Mouse (Mus musculus) CH12.LX (cell line): ENCODE results near the gene Cdk14. TPM values are rescaled to one million over a fixed set of nuclear protein-coding genes. Genes with fewer than 3 reads are reported as not detected.

Experiments used
- DNase-seq: peaks from one replicate; pipeline ENCODE4 v3.0.0-alpha.2; 2013; ENCODE audit errors: extremely low read depth
- H3K27ac ChIP-seq: 2 replicates; pipeline ENCODE4 v1.5.1; 2012; ENCODE audit warnings: low read depth, mild to moderate bottlenecking, control low read depth, moderate library complexity; ENCODE audit not compliant: insufficient read depth
- H3K27me3 ChIP-seq: replicated peaks from 2 replicates; pipeline ENCODE3; 2012; ENCODE audit warnings: inconsistent platforms
- H3K36me3 ChIP-seq, 2 experiments: replicated peaks in 1 of 2; 2 replicates each; pipeline versions ENCODE3 to v1.6.1; 2012; ENCODE audit warnings: inconsistent platforms in 1 of 2, low read length in 1 of 2, mild to moderate bottlenecking in 1 of 2, mixed read lengths in 1 of 2, moderate library complexity in 1 of 2; ENCODE audit not compliant: control insufficient read depth in 1 of 2, insufficient read depth in 1 of 2
- H3K4me1 ChIP-seq, 2 experiments: 2 replicates each; pipeline ENCODE4 v1.6.1; 2012; ENCODE audit warnings: inconsistent platforms in 1 of 2, moderate library complexity in 1 of 2; ENCODE audit not compliant: insufficient read depth in 2 of 2, control insufficient read depth in 1 of 2
- H3K4me2 ChIP-seq: 2 replicates; pipeline ENCODE4 v1.6.1; 2012; ENCODE audit warnings: low read depth, mild to moderate bottlenecking, control low read depth; ENCODE audit not compliant: poor library complexity, insufficient read depth, severe bottlenecking
- H3K4me3 ChIP-seq, 3 experiments: fragments of 150-350 bp in 1 of 3; sonication (generic) in 1 of 3; replicated peaks in 1 of 3; 2 replicates each; pipeline versions ENCODE3 to v1.5.1; 2011 to 2012; ENCODE audit warnings: low read depth in 2 of 3, low read length in 2 of 3, mild to moderate bottlenecking in 2 of 3, moderate library complexity in 2 of 3, control low read depth in 1 of 3, improper control_type of control experiment in 1 of 3, inconsistent platforms in 1 of 3, mixed read lengths in 1 of 3; ENCODE audit not compliant: poor library complexity in 1 of 3
- H3K79me2 ChIP-seq: replicated peaks from 2 replicates; pipeline ENCODE4 v1.6.1; 2012; ENCODE audit warnings: mild to moderate bottlenecking, moderate library complexity; ENCODE audit not compliant: control insufficient read depth, poor library complexity, insufficient read depth, severe bottlenecking; ENCODE audit errors: extremely low read depth
- H3K9ac ChIP-seq: 2 replicates; pipeline ENCODE4 v1.6.1; 2012; ENCODE audit warnings: low read depth, mild to moderate bottlenecking, control low read depth, moderate library complexity; ENCODE audit not compliant: insufficient read depth
- H3K9me3 ChIP-seq: replicated peaks from 2 replicates; pipeline ENCODE3; 2012; ENCODE audit warnings: low read length, inconsistent platforms, mixed read lengths
- BHLHE40 ChIP-seq: IDR thresholded peaks from 2 replicates; pipeline ENCODE4 v1.6.1; 2011; ENCODE audit warnings: mild to moderate bottlenecking, low read depth, low read length, improper control_type of control experiment
- ETS1 ChIP-seq: conservative IDR thresholded peaks from 2 replicates; pipeline ENCODE4 v1.6.1; 2012; ENCODE audit warnings: low read depth, mild to moderate bottlenecking, inconsistent platforms, low read length, improper control_type of control experiment, moderate library complexity
- HCFC1 ChIP-seq: IDR thresholded peaks from 2 replicates; pipeline ENCODE4 v1.6.1; 2012; ENCODE audit warnings: low read depth, mild to moderate bottlenecking, inconsistent platforms, low read length, improper control_type of control experiment
- MAFK ChIP-seq: IDR thresholded peaks from 2 replicates; pipeline ENCODE4 v1.6.1; 2011; ENCODE audit warnings: low read length, improper control_type of control experiment; ENCODE audit not compliant: insufficient replicate concordance
- PAX5 ChIP-seq: IDR thresholded peaks from 2 replicates; pipeline ENCODE4 v1.6.1; 2012; ENCODE audit warnings: low read length, inconsistent platforms, mixed read lengths
- RCOR1 ChIP-seq: conservative IDR thresholded peaks from 2 replicates; pipeline ENCODE4 v1.6.1; 2012; ENCODE audit warnings: low read depth, mild to moderate bottlenecking, inconsistent platforms, low read length, improper control_type of control experiment
- SIN3A ChIP-seq: IDR thresholded peaks from 2 replicates; pipeline ENCODE4 v1.6.1; 2012; ENCODE audit warnings: low read length, improper control_type of control experiment, inconsistent platforms
- TCF12 ChIP-seq: IDR thresholded peaks from 2 replicates; pipeline ENCODE4 v1.6.1; 2014; ENCODE audit warnings: low read depth, mild to moderate bottlenecking, inconsistent platforms, low read length, improper control_type of control experiment
- USF1 ChIP-seq: IDR thresholded peaks from 2 replicates; pipeline ENCODE4 v1.6.1; 2014; ENCODE audit warnings: low read depth, mild to moderate bottlenecking, inconsistent platforms, low read length, improper control_type of control experiment
- dilution Hi-C: fragments of 300-500 bp; cut with MboI; formaldehyde crosslinking; loops from 2 replicates; pipeline ENCODE4 v1.14.3; 2020; ENCODE audit warnings: low sequenced_read_pairs; ENCODE audit not compliant: extremely low pct_unique_long_range_greater_than_20kb, extremely low pct_ligation_motif_present
- in situ Hi-C: fragments of 300-500 bp; cut with MboI; formaldehyde crosslinking; loops from 3 replicates; pipeline ENCODE4 v1.14.3; 2019; ENCODE audit warnings: low sequenced_read_pairs, low pct_ligation_motif_present, low pct_unique_long_range_greater_than_20kb, mixed read lengths
- polyA plus RNA-seq: library from polyadenylated mRNA; unstranded; fragments of >175 nt; gene quantifications from 2 replicates; pipeline ENCODE4 v1.2.1, GENCODE M21; 2012; ENCODE audit warnings: low read depth; ENCODE audit not compliant: insufficient read length
- total RNA-seq, 2 experiments: library from RNA; depleted of rRNA; stranded (reverse); fragments of 300-350 nt in 1 of 2; fragments of >200 nt in 1 of 2; gene quantifications; 2 replicates each; pipeline ENCODE4 v1.2.3; 2012 to 2014

The Cdk14 gene
- total and polyA plus RNA-seq, 3 experiments = 3.7 to 12.0 (median 8.9) TPM

- Histone ChIP-seq H3K4me3 (no peak overlapping the region), H3K4me1 (peaks cover 0 to 13% of the 10 kb centered on the region in 2 experiments; a peak in 2 of 4 replicates), H3K9me3 (no peaks in the 10 kb centered on the region), H3K27ac (no peak overlapping the region)
- DNase-seq = no peak
- TF ChIP-seq RCOR1 (no peak), BHLHE40 (no peak), SIN3A (no peak)
- TF ChIP-seq, all 38 proteins: peak for 0
- no peaks in the 10 kb centered on the region for H3K36me3 ChIP-seq
- no peaks in the 10 kb centered on the region for H3K27me3 ChIP-seq
- H3K9ac ChIP-seq = no peak overlapping the region
- in situ Hi-C loops (no loop called here), dilution Hi-C loops (no loop called here)
- no peak overlapping the region for H3K4me2 ChIP-seq
- no peaks in the 10 kb centered on the region for H3K79me2 ChIP-seq
These were observed 606.8 kb downstream of the Cdk14 start for GRCm38 (mm10) chr5:4813357-4813756.

- Histone ChIP-seq H3K79me2 (no peaks in the 10 kb centered on the region), H3K4me1 (peaks cover 0 to 13% of the 10 kb centered on the region in 2 experiments; a peak in 2 of 4 replicates), H3K9me3 (no peaks in the 10 kb centered on the region), H3K4me3 (no peak overlapping the region), H3K27me3 (no peaks in the 10 kb centered on the region), H3K36me3 (no peaks in the 10 kb centered on the region), H3K27ac (no peak overlapping the region), H3K4me2 (no peak overlapping the region), H3K9ac (no peak overlapping the region)
- dilution Hi-C loops (no loop called here), in situ Hi-C loops (no loop called here)
- TF ChIP-seq TCF12 = no peak
- DNase-seq = peak; percentile 28
These were observed 607.9 kb downstream of the Cdk14 start for GRCm38 (mm10) chr5:4812036-4812729.

DNA sequence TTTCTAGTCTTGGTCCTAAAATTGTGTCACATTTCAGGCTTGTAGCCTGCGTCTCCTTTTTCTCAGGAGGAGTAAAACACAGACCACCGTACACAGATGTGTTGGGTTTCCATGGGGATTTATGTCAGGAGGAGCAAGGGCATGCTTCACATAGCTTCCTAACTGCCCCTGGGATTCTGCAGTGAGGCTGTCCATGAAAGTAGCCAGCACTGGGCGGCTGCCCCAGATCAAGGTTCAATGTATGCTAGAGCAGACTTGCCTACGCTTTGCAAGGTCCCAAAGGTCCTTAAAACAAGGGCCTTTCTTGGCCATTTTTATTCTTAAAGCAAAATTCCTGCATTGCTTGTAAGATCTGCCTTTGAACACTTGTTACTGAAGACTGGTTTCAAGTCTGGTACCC, 614.9 kb downstream of the Cdk14 start:
- in situ Hi-C loops = no loop called here
- no peak for DNase-seq
- H3K79me2 ChIP-seq = no peaks in the 10 kb centered on the region
- peaks cover 0 to 3% of the 10 kb centered on the region in 2 experiments for H3K36me3 ChIP-seq
- peaks cover 0 to 21% of the 10 kb centered on the region in 2 experiments; a peak in 2 of 4 replicates for H3K4me1 ChIP-seq
- H3K4me3 ChIP-seq = no peak overlapping the region
- H3K9ac ChIP-seq = no peak overlapping the region
- TF ChIP-seq USF1 = no peak
- H3K27me3 ChIP-seq = no peaks in the 10 kb centered on the region
- dilution Hi-C loops = no loop called here
- no peaks in the 10 kb centered on the region for H3K9me3 ChIP-seq
- no peak overlapping the region for H3K4me2 ChIP-seq
- H3K27ac ChIP-seq = no peak overlapping the region

DNA sequence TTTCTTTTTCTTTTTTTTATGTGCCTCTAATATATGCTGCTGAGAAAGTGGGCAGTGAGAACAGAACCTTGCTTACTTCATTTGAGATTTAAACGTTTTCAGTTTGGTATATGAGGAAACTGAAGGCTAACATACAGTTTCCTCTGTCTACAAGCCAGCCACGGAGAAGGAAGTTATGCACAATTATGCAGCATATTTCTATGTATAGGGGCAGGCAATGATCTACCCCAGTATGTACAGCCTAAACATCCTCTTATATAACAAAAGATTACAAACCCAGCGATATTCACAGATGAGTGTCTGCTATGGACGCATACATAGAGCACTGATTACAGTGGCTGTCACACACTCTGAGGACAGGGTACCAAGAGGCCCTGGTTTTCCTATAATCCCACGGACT, 616.4 kb downstream of the Cdk14 start:
- peaks cover 0 to 3% of the 10 kb centered on the region in 2 experiments for H3K36me3 ChIP-seq
- H3K79me2 ChIP-seq = no peaks in the 10 kb centered on the region
- H3K9me3 ChIP-seq = no peaks in the 10 kb centered on the region
- DNase-seq = no peak
- dilution Hi-C loops (no loop called here), in situ Hi-C loops (no loop called here)
- H3K9ac ChIP-seq = no peak overlapping the region
- H3K4me2 ChIP-seq = no peak overlapping the region
- no peak overlapping the region for H3K27ac ChIP-seq
- no peaks in the 10 kb centered on the region for H3K27me3 ChIP-seq
- H3K4me1 ChIP-seq = peaks cover 0 to 21% of the 10 kb centered on the region in 2 experiments; a peak in 2 of 4 replicates
- no peak overlapping the region for H3K4me3 ChIP-seq
- TF ChIP-seq HCFC1 = no peak
- TF ChIP-seq ETS1 = no peak
- TF ChIP-seq PAX5 = no peak
- no peak for TF ChIP-seq MAFK
